ENCODE assay signal across 30 mouse cellular contexts in genomic region chr4:152069245-152069644, GRCm38 (mm10). TPM values are rescaled to one million over a fixed set of nuclear protein-coding genes. Genes with fewer than 3 reads are reported as not detected.
"Had no signal": no experiment of that assay in that cellular context is flagged by ENCODE, and none has a peak within 500 bp of the region (broad histone marks: within the 10 kb centered on the region; RNA-seq: fewer than 3 reads in every experiment).

No protein-coding gene starts in this region.

- H3K9ac ChIP-seq: embryonic facial prominence, embryonic 12.5 days; embryonic facial prominence, embryonic 13.5 days; embryonic facial prominence, embryonic 15.5 days; forebrain, embryonic 12.5 days; forebrain, embryonic 13.5 days; forebrain, embryonic 15.5 days; forebrain, postnatal 0 days had no signal

- ATAC-seq: forebrain, embryonic 13.5 days; forebrain, embryonic 14.5 days; forebrain, embryonic 15.5 days; forebrain, embryonic 16.5 days; forebrain, postnatal 0 days had no signal

- H3K4me3 ChIP-seq: embryonic facial prominence, embryonic 10.5 days; embryonic facial prominence, embryonic 12.5 days; embryonic facial prominence, embryonic 13.5 days; embryonic facial prominence, embryonic 15.5 days; erythroblast, embryonic 14.5 days; forebrain, embryonic 10.5 days; forebrain, embryonic 12.5 days; forebrain, embryonic 13.5 days; forebrain, embryonic 15.5 days; gastrocnemius, adult 2 months; heart, adult 2 months had no signal

- H3K27ac ChIP-seq: embryonic facial prominence, embryonic 10.5 days; embryonic facial prominence, embryonic 12.5 days; embryonic facial prominence, embryonic 13.5 days; embryonic facial prominence, embryonic 15.5 days; forebrain, embryonic 10.5 days; forebrain, embryonic 12.5 days; forebrain, embryonic 13.5 days; forebrain, embryonic 15.5 days; heart, adult 2 months had no signal

- H3K27me3 ChIP-seq: embryonic facial prominence, embryonic 12.5 days; embryonic facial prominence, embryonic 13.5 days; embryonic facial prominence, embryonic 15.5 days; forebrain, embryonic 12.5 days; forebrain, embryonic 13.5 days; forebrain, embryonic 15.5 days had no signal

- H3K4me2 ChIP-seq: embryonic facial prominence, embryonic 12.5 days; embryonic facial prominence, embryonic 13.5 days; embryonic facial prominence, embryonic 15.5 days; forebrain, embryonic 12.5 days; forebrain, embryonic 13.5 days; forebrain, embryonic 15.5 days had no signal

- DNase-seq: cerebellum, adult 2 months; cerebellum, adult 8-10 months; cerebellum, adult 9-10 months; cerebellum, adult 9-11 months; cerebellum, postnatal 10 days; cerebellum, postnatal 14 days; cerebellum, postnatal 25 days; cerebellum, postnatal 36 days; embryo, embryonic 11 days; forebrain, postnatal 0 days; gastrocnemius, adult 2 months; gastrocnemius, postnatal 10 days; gastrocnemius, postnatal 14 days; gastrocnemius, postnatal 25 days; gastrocnemius, postnatal 36 days; heart, adult 11 months; heart, adult 18-20 months; heart, adult 2 months had no signal

- H3K9me3 ChIP-seq: embryonic facial prominence, embryonic 10.5 days; embryonic facial prominence, embryonic 12.5 days; embryonic facial prominence, embryonic 13.5 days; embryonic facial prominence, embryonic 15.5 days; forebrain, embryonic 10.5 days; forebrain, embryonic 12.5 days; forebrain, embryonic 13.5 days; forebrain, embryonic 15.5 days had no signal

- H3K36me3 ChIP-seq: embryonic facial prominence, embryonic 12.5 days; forebrain, embryonic 12.5 days; forebrain, embryonic 15.5 days had no signal

RNA-seq across cellular contexts. Expression of gene Tas1r1, which starts 30.9 kb away (rescaled TPM):
- polyA plus RNA-seq: erythroblast, embryonic 14.5 days had no signal

RNA-seq across cellular contexts. Expression of gene Tnfrsf25, which starts 46.5 kb away (rescaled TPM):
- polyA plus RNA-seq: forebrain, embryonic 11.5 days had no signal
